8 mouse cellular contexts compared by ENCODE assay signal in genomic region chr7:144938661-144939343, GRCm38 (mm10). TPM values are rescaled to one million over a fixed set of nuclear protein-coding genes. Genes with fewer than 3 reads are reported as not detected.
DNase-seq lines count a peak whose midpoint lies in the region; ATAC-seq and TF ChIP-seq lines count a peak whose summit lies in the region.

No protein-coding gene starts in this region.

- peak overlapping the region; percentile 68 for H3K4me2 ChIP-seq in CH12.LX (ENCODE audit: insufficient read depth, low read depth, poor library complexity, severe bottlenecking)
- peak overlapping the region; percentile 89 for H3K4me2 ChIP-seq in forebrain, embryonic 15.5 days (replicated peaks)
- H3K4me2 ChIP-seq in kidney, embryonic 15.5 days = peak overlapping the region; percentile 89
- H3K4me2 ChIP-seq in midbrain, embryonic 12.5 days (replicated peaks) = peak overlapping the region; percentile 94

- no peak for TF ChIP-seq RAD21 in CH12.LX (IDR thresholded peaks at IDR 0.05; ENCODE audit: low read depth, low read length)

- H3K9me3 ChIP-seq in CH12.LX (replicated peaks; ENCODE audit: low read length) = peaks cover 15% of the 10 kb centered on the region
- no peaks in the 10 kb centered on the region for H3K9me3 ChIP-seq in forebrain, embryonic 15.5 days
- no peaks in the 10 kb centered on the region for H3K9me3 ChIP-seq in kidney, embryonic 15.5 days (replicated peaks)
- H3K9me3 ChIP-seq in midbrain, embryonic 12.5 days = no peaks in the 10 kb centered on the region

- H3K36me3 ChIP-seq in CH12.LX (replicated peaks in 1 of 2; ENCODE audit: control insufficient read depth in 1 of 2, insufficient read depth in 1 of 2, low read length in 1 of 2) = no peaks in the 10 kb centered on the region
- no peaks in the 10 kb centered on the region for H3K36me3 ChIP-seq in forebrain, embryonic 15.5 days
- peaks cover 36% of the 10 kb centered on the region for H3K36me3 ChIP-seq in kidney, embryonic 15.5 days
- H3K36me3 ChIP-seq in midbrain, embryonic 12.5 days = peaks cover 33% of the 10 kb centered on the region

- H3K27me3 ChIP-seq in CH12.LX (replicated peaks) = peaks cover 78% of the 10 kb centered on the region
- H3K27me3 ChIP-seq in forebrain, embryonic 15.5 days = peaks cover 41% of the 10 kb centered on the region
- no peaks in the 10 kb centered on the region for H3K27me3 ChIP-seq in kidney, embryonic 15.5 days
- H3K27me3 ChIP-seq in midbrain, embryonic 12.5 days = peaks cover 49% of the 10 kb centered on the region

- TF ChIP-seq POLR2A in CH12.LX (IDR thresholded peaks at IDR 0.05; ENCODE audit: low read depth, low read length) = no peak

- no peak for TF ChIP-seq CTCF in CH12.LX (conservative IDR thresholded peaks at IDR 0.05 in 1 of 2, IDR thresholded peaks at IDR 0.05 in 1 of 2; ENCODE audit: low read depth in 2 of 2, low read length in 2 of 2)

- ATAC-seq in forebrain, embryonic 15.5 days (replicated peaks) = no peak
- no peak for ATAC-seq in kidney, embryonic 15.5 days (replicated peaks; ENCODE audit: low FRiP score)
- ATAC-seq in midbrain, embryonic 12.5 days (ENCODE audit: low FRiP score, low read depth) = no peak

- H3K4me3 ChIP-seq in CH12.LX (replicated peaks in 1 of 3; ENCODE audit: low read depth in 2 of 3, low read length in 2 of 3, poor library complexity in 1 of 3) = no peak overlapping the region
- H3K4me3 ChIP-seq in forebrain, embryonic 15.5 days = peak overlapping the region; percentile 47
- peak overlapping the region; percentile 73 for H3K4me3 ChIP-seq in kidney, embryonic 15.5 days (replicated peaks)
- peak overlapping the region; percentile 72 for H3K4me3 ChIP-seq in midbrain, embryonic 12.5 days

- H3K27ac ChIP-seq in CH12.LX (ENCODE audit: insufficient read depth, low read depth) = no peak overlapping the region
- no peak overlapping the region for H3K27ac ChIP-seq in forebrain, embryonic 15.5 days (replicated peaks)
- H3K27ac ChIP-seq in kidney, embryonic 15.5 days = peak overlapping the region; percentile 97
- peak overlapping the region; percentile 88 for H3K27ac ChIP-seq in midbrain, embryonic 12.5 days (replicated peaks)

- no peak for TF ChIP-seq EP300 in CH12.LX (IDR thresholded peaks at IDR 0.05; ENCODE audit: low read length)

- in situ Hi-C loops in CH12.LX (cut with MboI; ENCODE audit: low pct_ligation_motif_present, low pct_unique_long_range_greater_than_20kb, low sequenced_read_pairs) = loop anchor here (5.0 kb wide), 2 partner anchors 178 to 303 kb away; no protein-coding TSS in a partner anchor

- dilution Hi-C loops in CH12.LX (cut with MboI; ENCODE audit: extremely low pct_ligation_motif_present, extremely low pct_unique_long_range_greater_than_20kb, low sequenced_read_pairs) = no loop called here

- DNase-seq in adrenal gland, adult (ENCODE audit: inconsistent age in 2 of 2, low spot score in 1 of 2) = peak; percentile 52 to 82
- no peak for DNase-seq in adrenal gland, postnatal 4 days (ENCODE audit: low spot score in 2 of 2)
- DNase-seq in CH12.LX (ENCODE audit: extremely low read depth) = no peak
- no peak for DNase-seq in spleen, postnatal 10 days (ENCODE audit: low spot score in 2 of 2)
- no peak for DNase-seq in frontal cortex, postnatal 10 days (ENCODE audit: low spot score in 2 of 2)

- H3K9ac ChIP-seq in CH12.LX (ENCODE audit: insufficient read depth, low read depth) = no peak overlapping the region
- peak overlapping the region; percentile 40 for H3K9ac ChIP-seq in forebrain, embryonic 15.5 days (replicated peaks)
- peak overlapping the region; percentile 79 for H3K9ac ChIP-seq in kidney, embryonic 15.5 days
- peak overlapping the region; percentile 84 for H3K9ac ChIP-seq in midbrain, embryonic 12.5 days (replicated peaks)

- under 1% methylated on average over 32 of the region's 32 CpGs for WGBS in forebrain, embryonic 15.5 days
- under 1% methylated on average over 32 of the region's 32 CpGs for WGBS in kidney, embryonic 15.5 days
- under 1% methylated on average over 32 of the region's 32 CpGs for WGBS in midbrain, embryonic 12.5 days

- peaks cover 0 to 23% of the 10 kb centered on the region in 2 experiments; a peak in 3 of 4 replicates for H3K4me1 ChIP-seq in CH12.LX (ENCODE audit: control insufficient read depth in 1 of 2, insufficient read depth in 2 of 2)
- peaks cover 70% of the 10 kb centered on the region for H3K4me1 ChIP-seq in forebrain, embryonic 15.5 days
- H3K4me1 ChIP-seq in kidney, embryonic 15.5 days = peaks cover 80% of the 10 kb centered on the region
- H3K4me1 ChIP-seq in midbrain, embryonic 12.5 days = peaks cover 65% of the 10 kb centered on the region

- no peaks in the 10 kb centered on the region for H3K79me2 ChIP-seq in CH12.LX (replicated peaks; ENCODE audit: control insufficient read depth, extremely low read depth, insufficient read depth, poor library complexity, severe bottlenecking)

TF ChIP-seq in CH12.LX, 34 proteins besides CTCF, POLR2A, EP300 and RAD21:
- TF ChIP-seq BHLHE40 (IDR thresholded peaks at IDR 0.05; ENCODE audit: low read depth, low read length) = no peak

RNA-seq across cellular contexts. Expression of gene Ccnd1, which starts 0.9 kb away (rescaled TPM):
- 100 to 1,000 TPM; 110 to 132 TPM for total RNA-seq in adrenal gland, postnatal 4 days (2021)
- 0.13 and 0.34 TPM in 2 replicates for total RNA-seq in CH12.LX (2012; rRNA removed)
- 0.08 TPM in 1 of 2 replicates, not detected in the other for total RNA-seq in CH12.LX (2014; rRNA removed)
- polyA plus RNA-seq in CH12.LX (2012; ENCODE audit: insufficient read length, low read depth) = 0.11 and 0.16 TPM in 2 replicates
- 34.9 and 41.7 TPM in 2 replicates for polyA plus RNA-seq in forebrain, embryonic 15.5 days (2015; fragmentation: Nextera tagmentation; extraction: Ambion mirVana)
- 229 and 245 TPM in 2 replicates for polyA plus RNA-seq in kidney, embryonic 15.5 days (2015; fragmentation: Nextera tagmentation; extraction: Ambion mirVana)
- 259 and 289 TPM in 2 replicates for polyA plus RNA-seq in midbrain, embryonic 12.5 days (2016; fragmentation: Nextera tagmentation; extraction: Ambion mirVana)

RNA-seq across cellular contexts. Expression of gene LTO1, which starts 23.9 kb away (rescaled TPM):
- 10 to 100 TPM; 27.6 to 32.9 TPM for total RNA-seq in adrenal gland, postnatal 4 days (2021)
- 10.2 and 10.7 TPM in 2 replicates for total RNA-seq in CH12.LX (2012; rRNA removed)
- total RNA-seq in CH12.LX (2014; rRNA removed) = 3.9 and 4.0 TPM in 2 replicates
- polyA plus RNA-seq in CH12.LX (2012; ENCODE audit: insufficient read length, low read depth) = 8.5 and 14.3 TPM in 2 replicates
- polyA plus RNA-seq in forebrain, embryonic 15.5 days (2015; fragmentation: Nextera tagmentation; extraction: Ambion mirVana) = 36.3 and 39.3 TPM in 2 replicates
- polyA plus RNA-seq in kidney, embryonic 15.5 days (2015; fragmentation: Nextera tagmentation; extraction: Ambion mirVana) = 25.8 and 27.9 TPM in 2 replicates
- 33.6 and 36.4 TPM in 2 replicates for polyA plus RNA-seq in midbrain, embryonic 12.5 days (2016; fragmentation: Nextera tagmentation; extraction: Ambion mirVana)

RNA-seq across cellular contexts. Expression of gene Fgf15, which starts 42.5 kb away (rescaled TPM):
- total RNA-seq in adrenal gland, postnatal 4 days (2021) = under 1 TPM in 1 of 2 experiments, not detected in 1; 0.53 TPM
- total RNA-seq in CH12.LX (2012; rRNA removed) (not detected in 2 replicates), CH12.LX (2014; rRNA removed) (not detected in 2 replicates)
- not detected in 2 replicates for polyA plus RNA-seq in CH12.LX (2012; ENCODE audit: insufficient read length, low read depth)
- 20.0 and 20.8 TPM in 2 replicates for polyA plus RNA-seq in forebrain, embryonic 15.5 days (2015; fragmentation: Nextera tagmentation; extraction: Ambion mirVana)
- polyA plus RNA-seq in kidney, embryonic 15.5 days (2015; fragmentation: Nextera tagmentation; extraction: Ambion mirVana) = 2.3 and 2.4 TPM in 2 replicates
- 69.8 and 95.0 TPM in 2 replicates for polyA plus RNA-seq in midbrain, embryonic 12.5 days (2016; fragmentation: Nextera tagmentation; extraction: Ambion mirVana)

Comparison
In these comparisons a context has a peak if more than half of its experiments do, and no peak if none do; other contexts are left out.
1. DNase-seq: peak in adrenal gland, adult (2 of 2); none in adrenal gland, postnatal 4 days (0 of 2), CH12.LX (single experiment), spleen, postnatal 10 days (0 of 2) and frontal cortex, postnatal 10 days (0 of 2).
2. H3K27ac ChIP-seq: peak in kidney, embryonic 15.5 days (single experiment) and midbrain, embryonic 12.5 days (single experiment); none in CH12.LX (single experiment) and forebrain, embryonic 15.5 days (single experiment).
3. H3K4me3 ChIP-seq: peak in forebrain, embryonic 15.5 days (single experiment), kidney, embryonic 15.5 days (single experiment) and midbrain, embryonic 12.5 days (single experiment); none in CH12.LX (0 of 3).
4. RNA of gene Ccnd1, which starts 0.9 kb away (polyA plus RNA-seq): 259 to 289 TPM in midbrain, embryonic 12.5 days, 229 to 245 TPM in kidney, embryonic 15.5 days and 34.9 to 41.7 TPM in forebrain, embryonic 15.5 days; 0.11 to 0.16 TPM in CH12.LX; every median in the first group is over 10 times any median in the second.
5. Peak in every context shown above with its lines, with median percentiles within 50 percentile points of each other: H3K4me2 ChIP-seq.